Mouse (Mus musculus) G1E (cell line): Measurements from ENCODE around the gene Ccdc189.

Experiments
- CTCF ChIP-seq: IDR thresholded peaks from 2 replicates; pipeline ENCODE4 v1.5.1; 2012; ENCODE audit warnings: low read depth, low read length, inconsistent platforms, mixed read lengths
- GATA1 ChIP-seq: IDR thresholded peaks from 2 replicates; pipeline ENCODE4 v1.6.1; 2012; ENCODE audit warnings: borderline replicate concordance, low read length, inconsistent platforms, mixed read lengths
- GATA2 ChIP-seq: IDR thresholded peaks from 2 replicates; pipeline ENCODE4 v1.6.1; 2012; ENCODE audit warnings: low read depth, low read length, inconsistent platforms, borderline replicate concordance
- TAL1 ChIP-seq: conservative IDR thresholded peaks from 2 replicates; pipeline ENCODE4 v1.6.1; 2012; ENCODE audit warnings: low read depth, low read length, inconsistent platforms, mixed read lengths

DNA sequence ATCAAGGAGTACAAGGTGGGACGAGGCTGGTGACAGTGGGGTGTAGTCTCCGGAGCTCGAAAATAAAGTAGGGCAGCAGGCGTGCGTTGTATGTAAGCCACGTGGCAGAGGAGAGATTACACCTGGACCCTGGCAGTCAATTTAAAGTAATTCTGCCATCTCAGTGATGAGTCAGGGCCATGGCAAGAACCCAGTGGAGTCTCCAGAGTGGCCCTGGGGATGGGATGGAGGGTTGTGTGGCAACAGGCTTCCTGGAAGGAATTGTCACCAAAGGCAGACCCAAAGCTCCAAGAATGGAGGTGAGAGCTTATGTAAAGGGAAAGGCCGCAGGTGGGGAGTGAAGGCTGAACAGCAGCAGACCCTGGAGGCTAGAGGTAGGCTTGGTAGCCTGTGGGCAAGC, 12.2 kb upstream of the Ccdc189 start:
- TF ChIP-seq CTCF (no peak), GATA1 (no peak), TAL1 (no peak), GATA2 (no peak)
